Mouse (Mus musculus): ENCODE measurements at regions not wholly inside any gene's neighbourhood (a gene's known extent, or its start where the extent isn't known, plus 50 kb on each side); places are given as distances from the start of the nearest gene placed in this dataset.
A peak's percentile ranks its signal among the peaks of the same experiment; 100 is the strongest.

GRCm38 (mm10) chr8:26840286-26840685 is 136.8 kb upstream of the Zfp703 start:
- no peaks in the 10 kb centered on the region for H3K9me3 ChIP-seq
- ATAC-seq (ENCODE audit: borderline replicate concordance, extremely low read depth, low FRiP score, low TSS enrichment), result no peak
- H3K36me3 ChIP-seq, result no peaks in the 10 kb centered on the region
- 45% methylated on average over 2 of the region's 2 CpGs for WGBS
- H3K4me1 ChIP-seq, result peaks cover 19% of the 10 kb centered on the region
- H3K9ac ChIP-seq, result no peak overlapping the region
- H3K27me3 ChIP-seq, result 0 out of 2 replicates have a peak, but pooled peaks cover 4% of the 10 kb centered on the region
- no peak overlapping the region for H3K4me3 ChIP-seq
- no peak overlapping the region for H3K27ac ChIP-seq
- H3K4me2 ChIP-seq, result no peak overlapping the region

GRCm38 (mm10) chr8:26840745-26841680 is 136.1 kb upstream of the Zfp703 start:
- Histone ChIP-seq H3K4me2 (no peak overlapping the region), H3K4me3 (no peak overlapping the region), H3K36me3 (no peaks in the 10 kb centered on the region), H3K9ac (no peak overlapping the region), H3K9me3 (no peaks in the 10 kb centered on the region), H3K27ac (peak overlapping the region; percentile 49), H3K4me1 (peaks cover 14% of the 10 kb centered on the region), H3K27me3 (0 out of 2 replicates have a peak, but pooled peaks cover 4% of the 10 kb centered on the region)
- peak; percentile 68 for ATAC-seq (ENCODE audit: borderline replicate concordance, extremely low read depth, low FRiP score, low TSS enrichment)
- WGBS, result 63% methylated on average over 12 of the region's 12 CpGs

DNA sequence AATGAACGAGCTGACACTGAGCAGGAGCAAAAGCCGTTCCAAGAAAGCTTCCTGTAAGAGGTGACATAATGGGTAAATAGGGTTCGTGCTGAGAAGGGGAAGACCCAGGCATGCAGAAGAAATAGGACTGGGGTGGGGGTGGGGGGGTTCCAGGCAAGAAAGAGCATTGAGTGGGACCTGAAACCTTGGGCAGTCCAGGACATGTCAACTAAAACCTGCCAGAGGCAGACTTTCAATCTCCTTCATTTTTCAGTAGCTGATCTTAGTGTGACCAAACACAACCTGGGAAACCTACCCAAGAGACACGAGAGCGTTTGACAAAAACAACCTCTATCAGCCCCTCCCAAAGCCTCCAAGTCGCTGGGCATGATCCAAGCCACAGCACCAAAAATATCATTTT is 133.4 kb upstream of the Zfp703 start:
- Histone ChIP-seq H3K4me2 (no peak overlapping the region), H3K27me3 (0 out of 2 replicates have a peak, but pooled peaks cover 4% of the 10 kb centered on the region), H3K4me3 (no peak overlapping the region), H3K9ac (no peak overlapping the region), H3K4me1 (peaks cover 19% of the 10 kb centered on the region), H3K36me3 (no peaks in the 10 kb centered on the region), H3K27ac (no peak overlapping the region), H3K9me3 (no peaks in the 10 kb centered on the region)
- ATAC-seq (ENCODE audit: borderline replicate concordance, extremely low read depth, low FRiP score, low TSS enrichment), result no peak
- 42% methylated on average over 6 of the region's 6 CpGs for WGBS

- Histone ChIP-seq H3K4me1 (peaks cover 25% of the 10 kb centered on the region), H3K4me3 (no peak overlapping the region), H3K27ac (no peak overlapping the region), H3K9ac (no peak overlapping the region), H3K27me3 (0 out of 2 replicates have a peak, but pooled peaks cover 4% of the 10 kb centered on the region), H3K36me3 (no peaks in the 10 kb centered on the region), H3K9me3 (no peaks in the 10 kb centered on the region), H3K4me2 (no peak overlapping the region)
- ATAC-seq (ENCODE audit: borderline replicate concordance, extremely low read depth, low FRiP score, low TSS enrichment), result no peak
- 50% methylated on average over 8 of the region's 8 CpGs for WGBS
Measured at GRCm38 (mm10) chr8:26844132-26844808, 132.9 kb upstream of the Zfp703 start.

DNA sequence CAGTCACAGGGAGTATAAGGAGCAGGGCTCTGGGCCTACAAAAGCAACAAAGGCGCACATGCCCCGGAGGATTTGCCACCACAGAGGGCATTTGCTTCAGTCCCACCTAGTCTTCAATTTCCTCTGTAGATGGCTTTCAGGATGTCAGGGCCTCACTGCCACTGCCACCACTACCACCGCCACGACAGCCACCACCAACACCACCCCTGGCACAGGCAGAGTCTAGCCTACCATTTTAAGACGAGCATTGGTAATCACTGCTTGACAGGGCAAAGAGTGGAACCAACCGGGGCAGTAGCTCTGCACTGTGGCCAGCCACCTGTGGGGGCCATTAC is 132.3 kb upstream of the Zfp703 start:
- Histone ChIP-seq H3K36me3 (no peaks in the 10 kb centered on the region), H3K27ac (no peak overlapping the region), H3K9ac (no peak overlapping the region), H3K4me2 (no peak overlapping the region), H3K27me3 (0 out of 2 replicates have a peak, but pooled peaks cover 4% of the 10 kb centered on the region), H3K4me1 (peaks cover 30% of the 10 kb centered on the region), H3K9me3 (no peaks in the 10 kb centered on the region), H3K4me3 (no peak overlapping the region)
- no peak for ATAC-seq (ENCODE audit: borderline replicate concordance, extremely low read depth, low FRiP score, low TSS enrichment)
- 82% methylated on average over 6 of the region's 6 CpGs for WGBS

GRCm38 (mm10) chr8:26845481-26846194 is 131.5 kb upstream of the Zfp703 start:
- peaks cover 24% of the 10 kb centered on the region for H3K4me1 ChIP-seq
- no peak for ATAC-seq (ENCODE audit: borderline replicate concordance, extremely low read depth, low FRiP score, low TSS enrichment)
- WGBS, result 62% methylated on average over 11 of the region's 11 CpGs

GRCm38 (mm10) chr8:26847009-26847408 is 130.1 kb upstream of the Zfp703 start:
- Histone ChIP-seq H3K36me3 (no peaks in the 10 kb centered on the region), H3K4me2 (no peak overlapping the region), H3K27ac (no peak overlapping the region), H3K9me3 (no peaks in the 10 kb centered on the region), H3K9ac (no peak overlapping the region), H3K4me3 (no peak overlapping the region), H3K4me1 (peaks cover 18% of the 10 kb centered on the region), H3K27me3 (0 out of 2 replicates have a peak, but pooled peaks cover 4% of the 10 kb centered on the region)
- ATAC-seq (ENCODE audit: borderline replicate concordance, extremely low read depth, low FRiP score, low TSS enrichment), result no peak
- WGBS, result 66% methylated on average over 9 of the region's 9 CpGs

More at GRCm38 (mm10) chr8:26845481-26846194, 131.5 kb upstream of the Zfp703 start:
- Histone ChIP-seq H3K4me3 (no peak overlapping the region), H3K4me2 (no peak overlapping the region), H3K27me3 (0 out of 2 replicates have a peak, but pooled peaks cover 4% of the 10 kb centered on the region), H3K9ac (no peak overlapping the region), H3K9me3 (no peaks in the 10 kb centered on the region), H3K27ac (no peak overlapping the region), H3K36me3 (no peaks in the 10 kb centered on the region)

DNA sequence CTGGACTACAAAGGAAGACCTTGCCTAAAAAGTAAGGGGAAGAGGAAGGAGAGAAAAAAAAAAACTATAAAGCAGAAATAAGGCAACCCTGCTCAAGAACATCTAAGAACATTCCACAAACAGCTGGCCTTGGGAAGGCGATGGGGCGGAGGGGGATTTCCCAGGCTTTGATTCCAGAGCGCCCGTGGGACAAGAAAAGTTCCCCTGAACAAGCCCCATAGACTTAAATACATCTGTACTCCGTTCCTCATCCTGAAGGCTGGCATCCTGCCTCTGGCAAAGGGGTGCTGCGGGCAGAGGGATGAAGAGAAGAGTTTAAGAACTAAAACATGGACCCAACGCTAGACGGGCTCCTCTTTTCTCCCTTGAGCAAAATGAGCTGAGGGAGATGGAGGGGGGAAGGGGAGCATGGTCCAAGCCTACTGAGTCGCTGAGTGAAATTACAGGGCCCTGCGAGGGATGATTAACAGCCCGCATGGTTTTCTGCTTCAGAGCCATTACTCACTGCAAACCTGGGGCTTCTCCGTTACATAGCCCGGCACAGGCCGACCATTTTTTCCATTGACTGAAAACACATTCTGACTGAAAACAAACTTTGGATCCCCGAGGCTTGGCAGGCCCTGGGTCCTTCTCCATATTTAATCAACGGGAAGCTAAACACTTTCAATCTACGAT is 128.9 kb upstream of the Zfp703 start:
- ATAC-seq (ENCODE audit: borderline replicate concordance, extremely low read depth, low FRiP score, low TSS enrichment), result no peak
- Histone ChIP-seq H3K36me3 (no peaks in the 10 kb centered on the region), H3K9ac (no peak overlapping the region), H3K27ac (0 out of 2 replicates have a peak overlapping the region, but pooled peaks have one; percentile 37), H3K4me1 (peaks cover 21% of the 10 kb centered on the region), H3K4me2 (no peak overlapping the region), H3K27me3 (0 out of 2 replicates have a peak, but pooled peaks cover 4% of the 10 kb centered on the region), H3K9me3 (no peaks in the 10 kb centered on the region), H3K4me3 (no peak overlapping the region)
- 47% methylated on average over 17 of the region's 17 CpGs for WGBS

DNA sequence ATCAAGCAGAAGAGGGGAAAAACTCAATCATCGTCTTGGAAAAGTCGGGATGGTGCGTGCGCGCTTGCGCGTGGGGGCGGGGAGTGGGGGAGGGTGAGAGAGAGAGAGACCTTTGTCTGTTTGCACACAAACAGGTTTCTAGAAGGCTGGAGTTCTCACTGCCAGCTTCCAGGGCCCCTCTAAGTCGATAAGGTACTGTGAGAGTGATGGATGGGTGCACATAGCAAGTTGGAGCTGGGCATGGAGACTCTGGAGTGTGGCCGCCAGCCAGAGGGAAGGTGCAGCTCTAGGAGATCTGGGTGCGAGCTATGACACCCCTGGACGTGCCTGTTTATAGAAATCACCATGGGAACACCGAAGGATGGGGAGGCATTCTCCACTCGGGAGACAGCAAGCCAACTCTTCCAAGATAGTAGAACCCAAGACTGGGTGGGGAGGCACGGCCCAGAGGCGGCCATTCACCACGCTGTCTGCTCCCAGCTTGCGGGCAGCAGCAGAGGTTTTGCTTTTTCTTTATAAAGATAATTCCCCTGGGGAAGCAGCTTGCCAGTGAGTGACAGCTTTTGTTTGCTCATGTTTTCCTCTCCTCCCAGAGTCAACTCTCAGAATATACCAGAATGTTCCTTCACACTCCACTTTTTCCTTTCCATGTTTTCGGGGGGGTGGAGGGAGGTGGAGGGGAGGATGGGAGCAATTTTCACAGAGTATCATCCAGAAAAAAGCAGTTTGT is 128.0 kb upstream of the Zfp703 start:
- 42% methylated on average over 19 of the region's 19 CpGs for WGBS
- Histone ChIP-seq H3K4me1 (peaks cover 21% of the 10 kb centered on the region), H3K4me2 (peak overlapping the region; percentile 27), H3K27ac (peak overlapping the region; percentile 37; the same call in 1 of the 2 replicates), H3K36me3 (no peaks in the 10 kb centered on the region), H3K4me3 (no peak overlapping the region), H3K9me3 (no peaks in the 10 kb centered on the region), H3K27me3 (no peaks in the 10 kb centered on the region), H3K9ac (no peak overlapping the region)
- 0 out of 2 replicates have a peak, but pooled peaks have one; percentile 6 for ATAC-seq (ENCODE audit: borderline replicate concordance, extremely low read depth, low FRiP score, low TSS enrichment)

DNA sequence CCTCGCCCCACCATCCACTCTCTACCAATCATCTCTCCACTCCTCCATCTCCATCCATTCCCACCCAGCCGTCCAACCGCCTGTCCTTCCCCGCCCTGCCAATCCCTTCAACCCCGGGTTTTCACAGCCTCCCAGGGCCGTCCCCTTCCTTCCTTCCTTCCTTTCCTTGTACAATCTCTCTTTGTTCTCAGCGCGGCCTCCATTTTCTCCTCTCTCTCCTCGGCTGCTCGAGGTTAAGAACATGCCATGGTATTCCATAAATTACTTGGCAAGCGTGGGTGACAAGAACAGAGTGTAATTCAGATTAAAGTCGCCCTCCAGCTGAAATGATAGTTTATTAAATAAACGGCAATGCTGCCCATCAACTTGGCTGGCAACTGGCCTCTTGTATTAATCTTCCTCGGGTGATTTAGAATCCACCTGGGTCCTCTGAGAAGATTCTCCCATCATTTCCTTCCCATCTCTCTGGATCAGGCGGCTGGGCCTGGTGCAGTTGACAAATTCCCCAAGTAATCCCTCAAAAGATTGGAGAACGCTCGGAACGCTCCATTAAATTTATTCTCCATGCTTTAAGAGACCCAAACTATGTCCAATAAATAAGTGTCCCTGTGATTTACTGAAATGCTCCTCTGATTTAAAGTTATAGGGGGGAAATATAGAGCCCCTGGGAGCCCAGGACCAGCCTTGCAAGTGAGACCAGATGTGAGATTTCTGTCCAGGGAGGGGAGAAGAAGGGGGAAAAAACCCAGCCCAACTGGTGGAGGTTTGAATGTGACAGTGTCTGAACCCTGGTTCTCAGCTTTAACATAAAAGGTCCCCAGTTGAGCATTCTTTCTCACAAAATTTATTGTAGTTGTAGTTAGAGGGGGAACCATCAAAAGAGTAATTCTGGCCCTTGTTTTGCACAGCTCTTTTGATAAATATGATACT is 125.0 kb upstream of the Zfp703 start:
- Histone ChIP-seq H3K27me3 (no peaks in the 10 kb centered on the region), H3K4me3 (no peak overlapping the region), H3K36me3 (no peaks in the 10 kb centered on the region), H3K9me3 (no peaks in the 10 kb centered on the region), H3K4me2 (no peak overlapping the region), H3K27ac (no peak overlapping the region), H3K4me1 (peaks cover 29% of the 10 kb centered on the region), H3K9ac (no peak overlapping the region)
- no peak for ATAC-seq (ENCODE audit: borderline replicate concordance, extremely low read depth, low FRiP score, low TSS enrichment)
- 55% methylated on average over 18 of the region's 18 CpGs for WGBS

All from lung, embryonic 15.5 days (tissue).